Mouse (Mus musculus): Measurements from ENCODE around the gene Gga1.

- TF ChIP-seq POLR2A (IDR thresholded peaks at IDR 0.05; ENCODE audit: control insufficient read depth, low read depth, low read length) (no peak), CTCF (IDR thresholded peaks at IDR 0.05; ENCODE audit: control insufficient read depth, insufficient read depth, insufficient replicate concordance, low read depth, low read length) (no peak)
Observed at GRCm38 (mm10) chr15:78894726-78895125, 17.7 kb downstream of the Gga1 start.

Data from testis, adult 2 months (tissue).